Mouse (Mus musculus): ENCODE data around the gene Clca4b. TPM values are rescaled to one million over a fixed set of nuclear protein-coding genes. Genes with fewer than 3 reads are reported as not detected.

Gene Clca4b
- polyA plus RNA-seq (2012; rRNA removed), result 0.03 and 0.05 TPM in 2 replicates

DNA sequence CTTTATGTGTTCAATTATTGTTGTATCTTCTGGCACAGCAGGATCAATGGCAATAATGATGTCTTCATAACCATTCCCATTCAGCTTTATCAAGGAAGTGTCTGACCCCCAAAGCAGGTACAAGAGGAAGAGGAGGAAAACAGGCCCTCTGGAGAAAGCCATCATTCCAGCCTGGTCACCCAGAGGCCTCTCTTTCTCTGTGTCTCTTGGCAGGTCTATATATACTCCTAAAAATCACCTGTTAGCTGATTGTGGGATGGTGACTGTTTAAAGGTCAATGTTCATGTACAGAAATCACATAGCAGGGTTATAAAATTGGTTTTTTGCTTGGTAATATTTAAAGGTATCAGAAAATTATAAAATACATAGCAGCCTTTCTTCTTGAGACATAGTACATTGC, at the start of gene Clca4b:
Gene Clca4b, minus strand, starts transcription at position 195 of the 400 bp plus-strand sequence.

DNA sequence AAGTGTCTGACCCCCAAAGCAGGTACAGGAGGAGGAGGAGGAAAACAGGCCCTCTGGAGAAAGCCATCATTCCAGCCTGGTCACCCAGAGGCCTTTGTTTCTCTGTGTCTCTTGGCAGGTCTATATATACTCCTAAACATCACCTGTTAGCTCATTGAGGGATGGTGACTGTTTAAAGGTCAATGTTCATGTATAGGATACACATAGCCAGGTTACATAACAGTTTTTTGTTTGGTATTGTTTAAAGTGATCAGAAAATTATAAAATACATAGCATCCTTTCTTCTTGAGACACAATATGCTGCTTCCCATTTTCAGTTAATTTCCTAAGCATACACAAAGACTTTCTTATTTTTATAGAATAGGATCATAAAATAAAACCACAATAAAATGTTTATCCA, 42.6 kb upstream of the Clca4b start, which contains the start of gene Clca4a:
Gene Clca4a, minus strand, starts transcription at position 101 of the 400 bp plus-strand sequence.

Other genes with a start within 250 kb of the Clca4b start
- gene Sh3glb1, start 212.2 kb downstream of the Clca4b start, polyA plus RNA-seq (2012; rRNA removed), result 7.0 and 7.4 TPM in 2 replicates
- 6.2 and 6.5 TPM in 2 replicates for gene Clca3a1, start 171.6 kb downstream of the Clca4b start, polyA plus RNA-seq (2012; rRNA removed)
- gene Clca3a2, start 113.0 kb downstream of the Clca4b start, polyA plus RNA-seq (2012; rRNA removed), result 0.17 and 0.93 TPM in 2 replicates
- 0.06 and 0.10 TPM in 2 replicates for gene Clca3b, start 83.2 kb downstream of the Clca4b start, polyA plus RNA-seq (2012; rRNA removed)
- 0.06 TPM in 1 of 2 replicates, not detected in the other for gene Clca4a, start 42.5 kb upstream of the Clca4b start, polyA plus RNA-seq (2012; rRNA removed)
- 3.7 and 4.6 TPM in 2 replicates for gene Clca1, start 100.2 kb upstream of the Clca4b start, polyA plus RNA-seq (2012; rRNA removed)
- 0.36 and 0.42 TPM in 2 replicates for gene Clca2, start 166.9 kb upstream of the Clca4b start, polyA plus RNA-seq (2012; rRNA removed)
- gene Odf2l, start 186.1 kb upstream of the Clca4b start, polyA plus RNA-seq (2012; rRNA removed), result 2.4 and 2.6 TPM in 2 replicates